Mouse (Mus musculus) hindbrain, postnatal 0 days (tissue): ENCODE results near the gene Ftl1-ps1. TPM values are rescaled to one million over a fixed set of nuclear protein-coding genes. Genes with fewer than 3 reads are reported as not detected.

Experiments
- ATAC-seq: fragments of 200-750 bp; cut with Nextera tagmentation; 2 replicates; pipeline ENCODE4 v1.8.0; 2017; ENCODE audit warnings: mild to moderate bottlenecking, moderate TSS enrichment, moderate library complexity
- DNase-seq: peaks from one replicate; pipeline ENCODE4 v3.0.0-alpha.2; 2015; ENCODE audit warnings: low spot score
- H3K27ac ChIP-seq: fragments of 300-500 bp; sonication (generic); 2 replicates; pipeline ENCODE4 v1.5.1; 2014; ENCODE audit warnings: mild to moderate bottlenecking
- H3K27me3 ChIP-seq: fragments of 300-500 bp; sonication (generic); 2 replicates; pipeline ENCODE4 v1.6.1; 2014; ENCODE audit warnings: low read length, mixed read lengths; ENCODE audit not compliant: insufficient read depth
- H3K36me3 ChIP-seq: fragments of 300-500 bp; sonication (generic); 2 replicates; pipeline ENCODE4 v1.6.1; 2014; ENCODE audit warnings: low read length, mixed read lengths; ENCODE audit not compliant: insufficient read depth
- H3K4me1 ChIP-seq: fragments of 300-500 bp; sonication (generic); 2 replicates; pipeline ENCODE4 v1.6.1; 2014; ENCODE audit warnings: antibody characterized with exemption, low read length, mixed read lengths; ENCODE audit not compliant: insufficient read depth
- H3K4me2 ChIP-seq: fragments of 300-500 bp; sonication (generic); 2 replicates; pipeline ENCODE4 v1.6.1; 2014; ENCODE audit warnings: low read depth, mild to moderate bottlenecking, low read length, moderate library complexity, mixed read lengths
- H3K4me3 ChIP-seq: fragments of 300-500 bp; sonication (generic); 2 replicates; pipeline ENCODE4 v1.5.1; 2014; ENCODE audit warnings: low read length
- H3K9ac ChIP-seq: fragments of 300-500 bp; sonication (generic); replicated peaks from 2 replicates; pipeline ENCODE4 v1.6.1; 2014; ENCODE audit warnings: mild to moderate bottlenecking, low read length, moderate library complexity, mixed read lengths
- H3K9me3 ChIP-seq: fragments of 300-500 bp; sonication (generic); 2 replicates; pipeline ENCODE4 v1.6.1; 2016; ENCODE audit warnings: low read length, mixed read lengths
- CTCF ChIP-seq: IDR thresholded peaks from 2 replicates; pipeline ENCODE4 v1.5.1; 2016; ENCODE audit warnings: antibody characterized with exemption, control low read depth, low read depth
- WGBS: fragments of 180-500 bp; shearing (Covaris S2); extraction: QIAGEN DNeasy Blood & Tissue Kit; methylation state at CpG from one replicate; pipeline ENCODE4 v1.1.7; 2014; 5-methylcytosine and 5-hydroxymethylcytosine counted together
- microRNA counts: library from miRNA; unstranded; fragments of <30 nt; microRNA quantifications from one replicate; lab custom pipeline; 2015
- microRNA-seq, 2 experiments: library from miRNA; unstranded; fragments of <30 nt; microRNA quantifications; one replicate each; pipeline ENCODE4; 2016
- polyA plus RNA-seq: library from polyadenylated mRNA; unstranded; fragments of >200 nt; fragmentation: Nextera tagmentation; extraction: Ambion mirVana; gene quantifications from 2 replicates; pipeline ENCODE4 v1.2.1, GENCODE M21; 2015
- total RNA-seq: library from RNA; depleted of rRNA; stranded (reverse); fragments of >200 nt; gene quantifications from 2 replicates; pipeline ENCODE4 v1.2.3, GENCODE M21; 2014; rRNA removed

Ftl1-ps1 gene
- total and polyA plus RNA-seq, 2 experiments from 2014 or later = 54.3 to 86.3 TPM

DNA sequence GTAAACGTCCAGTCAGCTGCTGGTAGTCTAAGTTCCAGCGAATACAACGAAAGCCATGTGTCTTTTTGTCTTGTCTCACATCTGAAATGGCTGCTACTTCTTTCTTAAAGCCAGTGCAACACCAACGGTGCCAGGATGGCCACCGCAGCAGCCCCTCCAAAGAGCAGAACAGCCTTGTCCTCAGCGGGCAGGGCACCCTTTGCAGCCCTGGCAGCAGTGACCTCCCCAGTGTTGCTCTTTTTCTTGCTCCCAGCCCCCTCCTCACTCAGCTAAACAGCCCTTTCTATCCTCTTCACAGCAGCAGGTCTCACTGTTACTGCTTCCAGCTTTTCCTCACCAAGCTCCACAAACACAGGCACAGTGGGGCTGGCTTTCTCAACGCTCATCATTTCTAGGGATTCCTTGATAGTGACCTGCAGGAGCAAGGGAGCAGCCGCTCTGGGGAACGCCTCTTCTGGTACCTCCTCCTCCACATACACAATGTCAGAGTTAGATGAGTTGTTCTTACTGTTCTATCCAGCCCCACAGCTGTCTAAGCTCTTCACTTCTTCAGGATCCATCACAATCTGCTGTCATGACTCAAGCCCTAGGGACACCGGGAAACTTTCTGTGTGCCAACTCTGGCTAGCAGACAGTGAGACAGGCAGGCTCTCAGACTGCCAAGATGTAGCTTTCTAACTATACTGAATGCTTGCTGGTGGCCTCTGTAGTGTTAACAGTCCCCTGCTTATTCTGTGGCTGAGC is 17.8 kb upstream of the Ftl1-ps1 start:
- Histone ChIP-seq H3K36me3 (no peaks in the 10 kb centered on the region), H3K4me1 (peaks cover 5% of the 10 kb centered on the region; the same call in 1 of the 2 replicates), H3K4me3 (no peak overlapping the region), H3K27me3 (no peaks in the 10 kb centered on the region), H3K9ac (no peak overlapping the region), H3K27ac (peak overlapping the region; percentile 65), H3K4me2 (peak overlapping the region; percentile 33), H3K9me3 (no peaks in the 10 kb centered on the region)
- ATAC-seq = peak; percentile 85
- 53% methylated on average over 10 of the region's 10 CpGs for WGBS
- TF ChIP-seq CTCF = no peak
- DNase-seq = peak; percentile 53

DNA sequence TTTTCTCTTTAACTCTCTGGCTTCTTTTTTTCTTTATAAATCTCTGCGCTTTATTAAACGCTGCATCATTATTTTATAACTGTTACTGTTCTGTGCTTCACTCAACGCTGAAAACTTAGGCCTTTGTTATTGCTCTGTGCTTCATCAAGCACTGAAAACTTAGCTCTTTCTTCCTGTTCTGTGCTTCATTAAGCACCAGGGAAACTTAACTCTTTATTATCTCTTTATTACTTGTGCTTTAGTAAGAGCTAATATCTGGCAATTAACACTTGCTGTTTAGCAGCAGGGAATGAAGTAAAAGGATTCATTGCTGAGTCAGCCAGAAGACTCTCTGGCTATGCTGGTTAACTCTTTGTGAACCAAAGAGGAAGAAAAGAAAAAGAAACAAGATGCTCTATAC is 17.2 kb upstream of the Ftl1-ps1 start:
- Histone ChIP-seq H3K4me1 (peaks cover 5% of the 10 kb centered on the region; the same call in 1 of the 2 replicates), H3K27ac (peak overlapping the region; percentile 65; the same call in 1 of the 2 replicates), H3K4me2 (peak overlapping the region; percentile 33; the same call in 1 of the 2 replicates), H3K27me3 (no peaks in the 10 kb centered on the region), H3K9me3 (no peaks in the 10 kb centered on the region), H3K36me3 (no peaks in the 10 kb centered on the region), H3K4me3 (no peak overlapping the region), H3K9ac (no peak overlapping the region)
- ATAC-seq = peak; percentile 51; the same call in 1 of the 2 replicates
- no peak for DNase-seq
- no peak for TF ChIP-seq CTCF
- WGBS = 35% methylated on average over 3 of the region's 3 CpGs

DNA sequence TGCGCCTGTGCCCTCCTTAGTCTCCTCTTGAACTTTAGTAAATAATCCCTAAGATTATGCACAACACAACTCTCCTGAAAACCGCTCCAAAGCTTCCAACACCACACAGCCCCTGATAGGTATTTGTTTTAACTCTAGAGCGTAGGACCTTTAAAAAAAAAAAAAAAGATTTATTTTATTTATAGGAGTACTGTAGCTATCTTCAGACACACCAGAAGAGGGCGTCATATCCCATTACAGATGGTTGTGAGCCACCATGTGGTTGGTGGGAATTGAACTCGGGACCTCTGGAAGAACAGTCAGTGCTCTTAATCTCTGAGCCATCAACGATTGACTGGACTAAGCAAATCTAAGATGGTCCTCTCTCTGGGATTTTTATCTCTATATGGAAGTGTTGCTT is 9.8 kb upstream of the Ftl1-ps1 start:
- H3K27me3 ChIP-seq = no peaks in the 10 kb centered on the region
- no peak for DNase-seq
- peak overlapping the region; percentile 52 for H3K4me3 ChIP-seq
- H3K4me2 ChIP-seq = peak overlapping the region; percentile 73
- H3K27ac ChIP-seq = no peak overlapping the region
- 63% methylated on average over 6 of the region's 6 CpGs for WGBS
- no peaks in the 10 kb centered on the region for H3K36me3 ChIP-seq
- H3K9ac ChIP-seq = peak overlapping the region; percentile 49
- H3K9me3 ChIP-seq = no peaks in the 10 kb centered on the region
- ATAC-seq = peak; percentile 11; the same call in 1 of the 2 replicates
- H3K4me1 ChIP-seq = no peaks in the 10 kb centered on the region
- peak; percentile 30 for TF ChIP-seq CTCF

DNA sequence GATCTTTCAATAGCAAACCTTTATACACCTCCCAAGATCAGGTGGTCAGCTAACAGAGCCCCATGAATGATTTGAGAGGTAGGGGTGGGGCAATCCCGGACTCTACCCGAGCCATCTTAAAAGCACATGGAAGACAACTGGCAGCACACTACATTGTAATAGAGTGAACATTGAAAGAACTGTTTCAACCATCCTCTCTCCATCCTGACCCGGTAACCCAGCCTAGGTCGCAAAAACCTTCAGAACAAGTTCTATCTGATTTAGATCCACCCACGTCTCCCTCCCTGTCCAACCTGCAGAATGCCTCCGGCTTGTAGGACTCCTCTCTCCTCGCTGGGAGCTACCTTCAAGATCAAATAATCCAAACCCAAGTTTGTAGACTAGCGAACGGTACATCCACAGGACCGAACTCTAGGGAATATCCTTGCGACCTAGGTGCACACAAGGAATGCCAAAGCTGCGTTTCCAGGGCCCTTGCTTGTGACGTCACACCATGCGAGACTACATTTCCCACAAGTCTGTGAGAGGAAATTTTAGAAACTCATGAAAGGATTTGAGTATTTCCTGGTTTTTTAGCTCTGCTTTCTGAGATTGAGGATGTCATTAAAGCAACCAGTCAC is 9.0 kb upstream of the Ftl1-ps1 start, which contains the start of gene Zfp72:
Zfp72 (minus strand) TSS at position 466 of the 620 bp plus-strand sequence.
- Histone ChIP-seq H3K4me3 (peak within 1 kb of the TSS; percentile 52), H3K27me3 (no peaks in the 10 kb centered on the region), H3K9me3 (no peaks in the 10 kb centered on the region), H3K27ac (peak within 1 kb of the TSS; percentile 32; the same call in 1 of the 2 replicates), H3K9ac (peak within 1 kb of the TSS; percentile 49), H3K36me3 (no peaks in the 10 kb centered on the region), H3K4me2 (peak within 1 kb of the TSS; percentile 73), H3K4me1 (no peaks in the 10 kb centered on the region)
- no peak for TF ChIP-seq CTCF
- ATAC-seq = peak; percentile 96
- DNase-seq = peak; percentile 91
- 3% methylated on average over 14 of the region's 14 CpGs for WGBS

DNA sequence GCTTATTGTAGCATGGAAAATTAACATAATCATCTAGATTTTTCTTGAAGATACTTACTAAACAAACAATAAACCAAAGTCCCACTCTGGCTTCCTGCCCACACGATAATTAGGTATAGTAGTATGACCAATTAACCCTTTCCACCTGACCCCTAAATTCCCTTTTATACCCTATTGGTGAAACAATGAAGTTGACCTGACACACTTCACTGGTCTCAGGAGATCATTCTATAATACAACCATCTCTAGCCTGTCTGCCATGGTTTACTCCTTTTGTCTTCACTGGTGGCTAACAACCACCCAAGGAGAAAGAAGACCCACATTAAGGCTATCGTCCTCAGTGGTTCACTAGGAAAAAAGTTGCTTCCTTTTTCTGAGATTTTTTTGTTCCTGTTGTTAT is 8.3 kb upstream of the Ftl1-ps1 start:
- TF ChIP-seq CTCF = no peak
- Histone ChIP-seq H3K9ac (no peak overlapping the region), H3K27me3 (no peaks in the 10 kb centered on the region), H3K36me3 (no peaks in the 10 kb centered on the region), H3K4me2 (no peak overlapping the region), H3K27ac (no peak overlapping the region), H3K4me3 (no peak overlapping the region), H3K4me1 (no peaks in the 10 kb centered on the region), H3K9me3 (no peaks in the 10 kb centered on the region)
- ATAC-seq (0 out of 2 replicates have a peak, but pooled peaks have one; percentile 21), DNase-seq (no peak)
- 70% methylated on average over 2 of the region's 2 CpGs for WGBS

DNA sequence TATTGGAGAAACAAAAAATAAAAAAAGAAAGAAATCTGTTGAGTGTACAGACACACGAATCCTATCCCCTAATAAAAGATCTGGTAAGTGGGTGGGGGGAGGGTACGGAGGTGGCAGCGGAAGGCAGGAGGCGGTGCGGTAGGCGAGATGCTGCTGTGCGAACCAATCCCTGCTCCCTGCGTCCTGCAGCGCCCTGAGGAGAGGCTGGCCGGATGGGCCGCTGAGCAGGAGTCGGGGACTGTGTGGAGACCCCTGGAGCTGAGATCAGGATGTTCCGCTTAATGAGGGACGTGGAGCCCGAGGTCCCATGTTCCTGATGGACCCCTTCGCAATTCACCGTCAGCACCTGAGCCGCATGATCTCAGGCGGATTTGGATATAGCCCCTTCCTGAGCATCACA is 40.4 kb downstream of the Ftl1-ps1 start:
- H3K4me3 ChIP-seq = no peak overlapping the region
- no peaks in the 10 kb centered on the region for H3K27me3 ChIP-seq
- 31% methylated on average over 19 of the region's 19 CpGs for WGBS
- H3K4me2 ChIP-seq = no peak overlapping the region
- H3K27ac ChIP-seq = no peak overlapping the region
- H3K9ac ChIP-seq = no peak overlapping the region
- ATAC-seq = no peak
- no peak for TF ChIP-seq CTCF
- peaks cover 28% of the 10 kb centered on the region for H3K9me3 ChIP-seq
- no peak for DNase-seq
- H3K4me1 ChIP-seq = no peaks in the 10 kb centered on the region
- H3K36me3 ChIP-seq = no peaks in the 10 kb centered on the region

MicroRNA genes within 50 kb of the gene (microRNA counts, 519-probe panel; counts per million panel counts)
- not detected for microRNA mmu-miR-692 (lab: Ali Mortazavi, UCI)

Small RNA genes lying within 50 kb of the gene (microRNA-seq; reads per million reads assigned to microRNA genes)
- gene Mir692-3 = 0 reads per million in 2 experiments

Other genes with a start within 250 kb of the Ftl1-ps1 start
- 79.5 and 110 TPM in 2 replicates for gene Exoc3, start 191.0 kb upstream of the Ftl1-ps1 start, total RNA-seq
- 110 and 111 TPM in 2 replicates for gene Exoc3, start 191.0 kb upstream of the Ftl1-ps1 start, polyA plus RNA-seq
- 0.99 and 3.3 TPM in 2 replicates for gene Ahrr, start 107.4 kb upstream of the Ftl1-ps1 start, total RNA-seq
- gene Ahrr, start 107.4 kb upstream of the Ftl1-ps1 start, polyA plus RNA-seq = 0.45 and 0.54 TPM in 2 replicates
- 96.1 and 129 TPM in 2 replicates for gene Pdcd6, start 82.1 kb upstream of the Ftl1-ps1 start, total RNA-seq
- 141 and 147 TPM in 2 replicates for gene Pdcd6, start 82.1 kb upstream of the Ftl1-ps1 start, polyA plus RNA-seq
- 84.2 and 91.5 TPM in 2 replicates for gene Sdha, start 49.4 kb upstream of the Ftl1-ps1 start, total RNA-seq
- 219 and 228 TPM in 2 replicates for gene Sdha, start 49.4 kb upstream of the Ftl1-ps1 start, polyA plus RNA-seq
- gene Ccdc127, start 49.4 kb upstream of the Ftl1-ps1 start, total RNA-seq = 15.2 and 15.6 TPM in 2 replicates
- 41.0 and 47.3 TPM in 2 replicates for gene Ccdc127, start 49.4 kb upstream of the Ftl1-ps1 start, polyA plus RNA-seq
- 0.10 and 0.18 TPM in 2 replicates for gene Lrrc14b, start 35.7 kb upstream of the Ftl1-ps1 start, total RNA-seq
- not detected in 2 replicates for gene Lrrc14b, start 35.7 kb upstream of the Ftl1-ps1 start, polyA plus RNA-seq
- 2.1 and 4.6 TPM in 2 replicates for gene Zfp72, start 8.9 kb upstream of the Ftl1-ps1 start, total RNA-seq
- 3.9 and 4.6 TPM in 2 replicates for gene Zfp72, start 8.9 kb upstream of the Ftl1-ps1 start, polyA plus RNA-seq
- 4.0 and 5.1 TPM in 2 replicates for gene Zfp825, start 94.3 kb downstream of the Ftl1-ps1 start, total RNA-seq
- gene Zfp825, start 94.3 kb downstream of the Ftl1-ps1 start, polyA plus RNA-seq = 11.4 and 12.7 TPM in 2 replicates
- 8.4 and 28.2 TPM in 2 replicates for gene Erap1, start 239.9 kb downstream of the Ftl1-ps1 start, total RNA-seq
- 5.1 and 8.2 TPM in 2 replicates for gene Erap1, start 239.9 kb downstream of the Ftl1-ps1 start, polyA plus RNA-seq